Mouse (Mus musculus) urinary bladder, postnatal 25 days (tissue): Measurements from ENCODE around the gene Cep162.
A peak's percentile ranks its signal among the peaks of the same experiment; 100 is the strongest.

Experiments
- DNase-seq: peaks from one replicate; pipeline ENCODE4 v3.0.0; 2022; ENCODE audit warnings: low spot score

Cep162 gene

GRCm38 (mm10) chr9:87254903-87255695 is at the start of gene Cep162:
Cep162 (minus strand) TSS chr9:87255536.
- peak; percentile 82 for DNase-seq

DNA sequence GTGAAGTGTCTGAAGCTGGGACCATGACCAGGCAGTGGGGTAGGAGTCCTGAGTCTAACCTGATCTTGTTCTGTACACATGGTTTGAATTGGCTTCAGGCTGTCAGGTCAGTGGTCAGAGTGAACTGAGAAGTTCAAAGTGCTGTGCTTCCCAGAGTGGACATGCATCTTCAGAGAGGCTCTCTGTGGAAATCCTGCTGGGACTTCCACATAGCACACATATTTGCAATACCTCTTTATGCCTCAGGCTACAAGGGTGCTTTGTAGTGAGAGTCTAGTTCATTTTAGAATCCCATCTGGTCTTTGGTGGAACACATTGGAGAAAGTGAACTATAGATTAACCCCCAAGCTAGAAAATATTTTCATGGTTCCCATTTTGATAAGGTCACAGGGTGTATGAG is 47.9 kb upstream of the Cep162 start:
- DNase-seq, result no peak

DNA sequence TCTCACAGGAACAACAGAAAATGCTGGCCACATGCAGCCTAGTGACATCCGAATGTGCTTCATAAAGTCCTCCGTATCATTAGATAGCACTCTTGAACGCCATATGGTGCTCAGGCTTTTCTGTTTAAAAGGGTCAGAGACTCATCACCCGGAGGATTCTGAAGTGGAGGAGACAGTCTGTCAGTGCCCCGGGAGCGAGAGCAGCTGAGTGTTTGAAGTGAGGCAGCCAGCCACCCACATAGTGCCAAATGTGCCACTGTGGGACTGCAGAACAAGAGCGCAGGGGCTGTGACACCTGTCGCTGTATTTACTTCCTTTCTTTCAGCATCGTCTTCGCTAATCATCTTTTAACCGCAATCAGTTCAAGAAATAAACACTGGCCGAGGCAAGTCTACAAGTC is 43.6 kb upstream of the Cep162 start:
- DNase-seq, result no peak

- no peak for DNase-seq
Observed at GRCm38 (mm10) chr9:87297522-87297921, 42.2 kb upstream of the Cep162 start.

DNA sequence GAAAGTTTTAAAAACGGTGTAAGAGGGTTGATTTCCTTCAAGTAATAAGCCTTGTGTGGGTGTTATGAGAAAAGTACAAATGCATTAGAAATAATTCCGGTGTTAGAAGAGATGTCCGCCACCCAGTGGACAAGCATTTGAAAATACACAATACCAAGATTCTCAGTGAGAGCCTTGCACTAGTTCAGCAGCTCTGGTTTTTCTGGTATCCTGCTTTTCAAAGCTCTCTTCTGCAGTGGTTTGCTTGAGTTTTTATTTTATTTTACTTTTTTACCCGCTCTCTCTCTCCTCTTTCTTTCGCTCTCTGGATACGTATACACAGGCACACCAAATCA is 327 bp upstream of the Cep162 start:
- DNase-seq, result no peak

DNA sequence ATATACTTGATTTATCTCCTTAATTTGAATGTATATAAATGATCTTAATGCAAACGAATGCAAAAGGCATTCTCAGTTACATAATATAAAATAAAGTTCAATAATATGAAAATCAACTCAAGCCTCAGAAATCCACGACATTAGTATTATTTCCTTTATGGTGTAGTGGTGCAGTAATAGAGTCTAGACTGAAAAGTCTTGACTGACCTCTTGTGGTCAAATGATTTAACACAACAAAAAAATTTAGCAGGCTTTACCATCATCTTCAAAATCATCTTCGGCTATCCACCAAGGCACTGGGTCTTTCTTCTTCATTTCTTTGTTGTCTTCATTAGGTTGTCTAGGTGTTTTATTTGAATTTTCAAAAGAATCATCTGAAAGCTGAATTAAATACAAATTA is 7.2 kb downstream of the Cep162 start:
- DNase-seq, result no peak

- no peak for DNase-seq
Observed at GRCm38 (mm10) chr9:87247678-87248077, 7.7 kb downstream of the Cep162 start.

DNA sequence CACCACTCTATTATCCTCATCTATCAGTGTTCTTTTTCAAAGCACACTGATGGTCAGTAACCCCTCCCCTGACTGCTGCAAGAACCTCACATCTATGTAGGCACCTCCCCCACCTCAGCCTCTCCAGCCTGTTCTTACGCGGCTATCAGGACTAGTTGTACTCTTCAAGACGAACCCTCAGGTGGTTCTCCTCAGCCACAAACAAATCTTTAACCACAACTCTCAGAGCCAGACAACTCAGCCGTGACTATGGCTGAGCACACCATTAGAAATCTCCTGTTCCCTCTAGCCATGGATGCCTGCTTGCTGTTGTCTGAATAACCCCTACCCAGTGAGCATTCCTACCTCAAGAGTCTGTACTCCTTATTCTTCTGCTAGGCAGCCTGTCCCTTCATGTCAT is 42.1 kb downstream of the Cep162 start:
- DNase-seq, result no peak

DNA sequence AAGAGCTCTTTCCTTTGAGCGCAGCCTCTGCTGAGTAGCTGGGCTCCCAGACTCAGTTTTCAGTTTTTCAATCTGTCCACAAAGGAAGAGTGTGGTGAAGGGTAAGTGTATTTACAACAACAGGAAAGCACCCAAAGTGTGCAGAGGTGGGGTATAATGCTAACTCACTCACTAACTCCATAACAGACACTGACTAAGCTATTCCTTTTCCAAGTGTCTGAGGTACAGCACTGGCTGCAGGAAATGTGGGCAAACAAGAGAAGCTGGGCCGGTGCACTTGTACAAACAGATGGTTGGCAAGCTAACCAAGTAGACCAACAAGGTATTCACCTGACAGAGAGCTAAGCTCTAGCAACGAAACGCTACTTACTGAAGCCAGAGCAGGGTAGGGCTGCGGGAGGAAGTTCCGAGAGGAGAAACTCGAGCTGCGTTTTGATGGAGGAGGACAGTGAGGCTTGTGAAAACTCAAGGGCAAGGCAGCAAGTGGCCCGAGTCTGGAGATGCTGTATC is 44.5 kb downstream of the Cep162 start:
- no peak for DNase-seq

- DNase-seq, result no peak
Observed at GRCm38 (mm10) chr9:87202431-87202830, 52.9 kb downstream of the Cep162 start.

DNA sequence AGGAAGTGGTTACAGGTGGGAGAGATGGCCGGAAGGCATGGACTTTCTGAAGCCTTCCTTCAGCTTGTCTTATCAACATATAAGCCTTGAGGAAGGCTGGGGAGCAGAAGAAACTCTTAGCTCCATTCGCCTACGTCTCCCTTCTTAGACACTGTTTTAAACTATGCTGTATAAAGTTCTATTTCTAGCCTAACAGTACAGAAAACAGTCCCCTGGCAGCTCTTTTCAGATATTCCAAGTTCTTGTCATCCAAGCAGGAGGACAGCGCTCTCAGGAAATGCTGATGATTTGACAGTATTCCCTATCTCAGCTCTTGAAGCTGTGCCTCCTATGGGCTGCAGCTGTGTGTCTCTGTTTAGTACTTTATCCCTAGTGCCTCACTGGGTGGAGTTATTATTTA is 54.4 kb downstream of the Cep162 start:
- no peak for DNase-seq

GRCm38 (mm10) chr9:87200426-87200825 is 54.9 kb downstream of the Cep162 start:
- no peak for DNase-seq

DNA sequence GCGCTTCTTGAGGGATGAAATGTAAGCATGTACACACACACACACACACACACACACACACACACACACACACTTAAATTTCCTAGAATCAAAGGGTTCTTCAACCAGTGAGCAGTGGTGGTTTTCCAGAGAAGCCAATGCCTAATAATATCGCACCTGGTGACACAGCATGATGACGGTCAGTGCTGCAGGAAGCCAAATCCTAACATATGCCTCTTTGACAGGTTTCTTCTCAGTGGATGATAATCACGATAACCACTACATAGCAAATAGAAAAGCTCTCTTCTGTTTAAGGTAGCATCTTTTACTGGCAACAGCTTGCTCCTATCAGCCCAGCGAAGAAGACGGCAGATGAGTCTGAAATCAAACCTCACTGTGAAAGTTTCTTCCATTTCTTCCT is 57.3 kb downstream of the Cep162 start:
- DNase-seq, result no peak

DNA sequence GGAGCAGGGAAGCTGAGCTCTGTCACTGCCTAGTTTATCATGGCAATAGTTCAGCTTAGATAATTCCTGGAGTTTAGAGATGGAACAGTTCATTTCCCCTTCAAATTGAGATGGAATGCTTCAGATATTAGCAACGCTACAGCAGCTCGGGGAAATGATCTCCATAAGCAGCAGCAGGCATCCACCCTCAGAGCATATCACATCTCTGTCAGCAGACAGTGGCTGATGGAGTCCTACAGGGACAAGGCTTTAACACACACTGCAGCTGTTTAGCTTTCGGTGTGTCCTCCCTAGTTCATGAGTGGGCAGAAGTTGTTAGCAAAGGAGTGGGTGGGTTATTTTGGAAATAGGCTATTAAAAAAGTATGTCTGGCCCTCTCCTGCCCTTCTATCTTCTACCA is 58.1 kb downstream of the Cep162 start:
- DNase-seq, result no peak

GRCm38 (mm10) chr9:87193721-87194120 is 61.6 kb downstream of the Cep162 start:
- DNase-seq, result no peak

DNA sequence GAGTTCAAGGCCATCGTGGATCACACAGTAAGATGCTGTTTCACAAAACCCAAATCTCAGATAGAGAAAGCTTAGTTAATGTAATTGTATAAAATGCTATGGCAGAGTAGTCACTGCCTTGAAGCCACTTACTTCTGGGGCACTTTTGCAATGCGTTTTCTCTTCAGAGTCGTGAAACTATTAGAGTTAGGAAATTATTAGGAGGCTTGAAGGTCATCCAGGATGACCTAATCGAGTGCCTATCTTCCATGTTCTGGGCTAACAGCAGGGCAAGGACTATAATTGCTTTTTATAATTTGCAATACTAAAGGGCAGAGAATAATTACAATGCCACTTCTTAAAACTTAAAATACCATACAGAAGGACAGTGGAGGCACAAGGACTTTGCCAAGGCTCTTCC is 68.0 kb downstream of the Cep162 start:
- DNase-seq, result no peak

DNA sequence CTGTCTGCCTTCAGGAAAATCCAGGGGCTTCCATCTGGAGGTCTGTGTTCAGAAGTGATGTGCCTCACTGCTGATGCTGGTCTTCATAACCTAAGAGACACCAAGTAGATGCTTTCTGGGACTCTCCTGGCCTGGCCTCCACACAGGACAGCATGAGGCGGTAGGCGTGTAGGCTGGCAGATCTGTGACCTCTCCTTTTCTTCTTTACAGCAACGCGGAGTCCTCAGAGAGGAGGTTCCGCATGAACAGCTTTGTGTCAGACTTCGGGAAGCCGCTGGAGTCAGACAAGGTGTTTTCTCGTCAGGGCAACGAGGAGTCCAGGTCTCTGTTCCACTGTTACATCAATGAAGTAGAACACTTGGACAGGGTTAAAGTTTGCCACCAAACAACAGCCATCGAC is 73.1 kb downstream of the Cep162 start:
- DNase-seq, result no peak

DNA sequence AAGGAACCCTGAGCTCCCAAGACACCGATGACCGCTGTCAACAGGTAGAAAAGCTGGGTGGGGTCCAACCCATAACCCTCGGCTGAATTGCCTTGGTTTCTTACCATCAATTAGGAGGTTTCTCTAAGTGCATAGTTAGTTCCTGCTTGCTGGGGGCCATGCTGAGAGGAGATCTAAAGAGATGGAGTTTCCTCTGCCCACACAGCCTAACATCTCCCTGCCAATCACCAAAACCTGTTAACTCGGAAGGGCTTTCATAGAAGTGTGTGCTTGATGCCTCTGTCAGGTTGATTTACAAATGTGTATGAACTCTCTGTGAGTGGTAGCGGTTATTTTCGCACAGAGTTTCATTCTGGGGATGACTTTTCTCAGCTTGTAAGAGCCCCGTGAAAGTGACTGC is 76.8 kb downstream of the Cep162 start:
- no peak for DNase-seq

- DNase-seq, result no peak
Observed at GRCm38 (mm10) chr9:87171517-87171916, 83.8 kb downstream of the Cep162 start.

- no peak for DNase-seq
Observed at GRCm38 (mm10) chr9:87170891-87171290, 84.4 kb downstream of the Cep162 start.

GRCm38 (mm10) chr9:87169144-87169543 is 86.2 kb downstream of the Cep162 start:
- DNase-seq, result no peak

GRCm38 (mm10) chr9:87168051-87168450 is 87.3 kb downstream of the Cep162 start:
- DNase-seq, result no peak

DNA sequence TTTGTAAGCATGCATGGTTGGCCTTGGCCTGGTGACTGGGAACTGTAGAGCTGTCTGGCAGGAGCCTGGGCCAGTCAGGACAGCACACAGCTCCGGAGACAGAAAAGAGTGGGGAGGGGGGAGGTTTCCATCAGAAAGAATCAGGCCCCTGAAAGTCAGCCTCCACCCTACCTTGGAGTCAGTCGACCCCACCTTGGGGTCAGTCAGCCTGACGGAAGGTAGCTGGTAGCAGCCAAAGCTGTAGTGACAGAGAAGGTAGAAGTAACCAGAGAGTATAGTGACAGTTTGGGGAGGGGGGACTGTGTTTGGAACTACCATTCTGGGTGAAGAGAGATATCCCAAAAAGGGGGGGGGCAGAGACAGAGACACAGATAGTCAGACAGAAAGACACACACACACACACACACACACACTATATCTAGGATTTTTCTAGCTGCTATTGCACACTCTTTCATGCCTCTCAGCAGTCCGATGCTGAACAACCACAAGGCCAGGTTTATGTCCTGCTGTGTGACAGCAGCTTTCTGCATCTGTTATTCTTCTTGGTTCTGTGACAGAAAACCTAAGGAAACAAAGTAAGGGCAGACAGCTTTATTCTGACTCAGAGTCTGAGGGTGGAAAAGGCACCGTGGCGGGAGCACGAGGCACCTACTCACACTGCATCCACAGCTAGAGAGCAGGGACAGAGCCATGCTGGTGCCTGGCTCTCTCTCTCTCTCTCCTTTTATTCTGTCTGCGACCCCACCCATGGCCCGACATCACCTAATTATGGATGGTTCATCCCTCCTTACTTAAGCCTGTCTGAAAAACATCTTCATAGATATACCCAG is 88.1 kb downstream of the Cep162 start:
- DNase-seq, result no peak
